Mouse (Mus musculus): ENCODE data around the gene Zfp771. TPM values are rescaled to one million over a fixed set of nuclear protein-coding genes. Genes with fewer than 3 reads are reported as not detected.

Gene Zfp771
- 34.2 and 37.8 TPM in 2 replicates for polyA plus RNA-seq (2015; fragmentation: Nextera tagmentation; extraction: Ambion mirVana)

DNA sequence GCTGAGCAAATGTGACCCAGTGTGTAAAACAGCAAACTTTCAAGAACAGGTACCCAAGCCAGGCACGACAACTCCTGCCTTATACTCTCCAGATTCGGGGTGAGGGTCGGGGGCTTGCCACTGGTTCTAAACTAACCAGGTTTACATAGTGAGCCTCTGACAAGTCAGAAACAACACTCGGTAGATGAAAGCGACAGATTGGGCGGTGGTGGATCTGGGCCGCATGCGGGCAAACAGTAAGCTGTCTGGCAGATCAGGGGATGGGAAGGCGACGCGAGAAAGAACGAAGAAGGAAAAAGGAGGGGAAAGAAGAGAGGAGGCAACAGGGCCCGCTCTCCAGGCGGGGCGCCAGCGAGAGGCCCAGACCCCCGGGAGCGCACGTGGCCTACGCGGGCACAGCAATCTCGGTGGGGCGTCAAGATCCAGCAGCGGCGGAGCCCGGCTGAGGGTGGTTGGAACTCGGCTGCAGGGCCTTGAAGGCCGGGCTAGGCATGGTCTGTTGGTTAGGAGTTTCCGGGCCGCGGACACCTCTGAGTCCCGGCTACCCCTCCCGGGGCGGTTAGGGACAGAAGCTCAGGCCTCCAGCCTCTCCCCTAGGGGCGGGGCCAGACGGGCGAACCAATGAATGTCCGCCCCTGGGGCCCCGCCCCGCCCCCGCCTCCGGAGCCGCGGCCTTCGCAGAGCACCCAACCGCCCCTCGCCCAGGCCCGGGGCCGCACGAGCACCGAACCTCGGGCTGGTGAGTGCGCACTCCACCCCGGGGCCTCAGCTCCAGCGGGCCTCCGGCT is at the start of gene Zfp771:
Gene Zfp771 (plus strand): TSS at position 405 of the 788 bp plus-strand sequence.
- Histone ChIP-seq H3K9me3 (ENCODE audit: control insufficient read depth, low read length) (no peaks in the 10 kb centered on the region), H3K27me3 (replicated peaks; ENCODE audit: control insufficient read depth, insufficient read depth, low read length) (no peaks in the 10 kb centered on the region), H3K4me3 (ENCODE audit: low read length) (peak within 1 kb of the TSS; percentile 92), H3K9ac (ENCODE audit: low read depth, low read length) (peak within 1 kb of the TSS; percentile 96), H3K36me3 (ENCODE audit: control insufficient read depth, insufficient read depth, low read length) (no peaks in the 10 kb centered on the region), H3K27ac (ENCODE audit: low read length) (peak within 1 kb of the TSS; percentile 97), H3K4me1 (ENCODE audit: control insufficient read depth, insufficient read depth, low read length) (peaks cover 18% of the 10 kb centered on the region), H3K4me2 (ENCODE audit: low read depth, low read length) (peak within 1 kb of the TSS; percentile 91)
- WGBS = under 1% methylated on average over 54 of the region's 56 CpGs
- ATAC-seq = peak; percentile 98

GRCm38 (mm10) chr7:127194633-127195029 is 49.4 kb upstream of the Zfp771 start:
- H3K4me2 ChIP-seq (ENCODE audit: low read depth, low read length) = peak overlapping the region; percentile 68
- H3K36me3 ChIP-seq (ENCODE audit: control insufficient read depth, insufficient read depth, low read length) = peaks cover 33% of the 10 kb centered on the region
- peak overlapping the region; percentile 77 for H3K4me3 ChIP-seq (ENCODE audit: low read length)
- H3K9ac ChIP-seq (ENCODE audit: low read depth, low read length) = peak overlapping the region; percentile 79
- WGBS = 70% methylated on average over 7 of the region's 7 CpGs
- peaks cover 18% of the 10 kb centered on the region for H3K4me1 ChIP-seq (ENCODE audit: control insufficient read depth, insufficient read depth, low read length)
- H3K9me3 ChIP-seq (ENCODE audit: control insufficient read depth, low read length) = no peaks in the 10 kb centered on the region
- peak overlapping the region; percentile 90; the same call in 1 of the 2 replicates for H3K27ac ChIP-seq (ENCODE audit: low read length)
- no peaks in the 10 kb centered on the region for H3K27me3 ChIP-seq (replicated peaks; ENCODE audit: control insufficient read depth, insufficient read depth, low read length)
- ATAC-seq = no peak

DNA sequence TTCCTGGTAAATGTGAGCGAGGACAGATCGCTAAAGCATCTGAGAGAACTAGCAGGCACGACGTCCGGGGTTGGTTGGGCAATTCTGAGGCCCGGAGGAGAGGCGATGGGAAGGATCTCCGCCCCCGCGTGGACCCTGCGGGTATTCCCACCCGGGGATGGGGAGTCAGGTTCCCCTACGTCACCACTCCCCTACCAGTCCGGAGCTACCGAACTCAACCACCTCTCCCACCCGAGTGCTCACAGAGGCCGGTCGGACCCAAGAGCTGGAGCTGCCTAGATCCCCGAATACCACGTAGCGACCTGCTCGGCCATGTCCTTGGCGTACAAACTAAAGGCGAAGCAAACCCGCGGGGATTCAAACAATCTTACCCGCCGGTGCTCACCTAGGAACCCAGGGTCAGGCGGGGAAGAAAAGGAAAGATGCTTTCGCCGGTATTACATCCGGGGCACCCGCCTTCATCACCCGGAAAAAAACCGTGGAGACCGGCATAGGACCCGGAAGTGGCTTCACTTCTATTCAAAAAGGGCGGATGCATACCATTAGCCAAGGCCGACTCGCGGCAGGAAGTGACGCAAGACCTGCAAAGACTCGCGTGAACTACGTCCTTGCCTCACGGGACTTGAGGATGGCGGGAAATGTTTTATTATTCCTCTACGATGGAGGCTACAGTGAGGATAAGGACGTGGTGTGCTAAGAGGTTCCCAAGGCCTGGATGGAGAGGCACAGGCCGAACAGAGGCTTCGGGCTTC is 48.4 kb upstream of the Zfp771 start, which contains the start of gene Cd2bp2:
Gene Cd2bp2 (minus strand): TSS at position 507 of the 752 bp plus-strand sequence.
- Histone ChIP-seq H3K9me3 (ENCODE audit: control insufficient read depth, low read length) (no peaks in the 10 kb centered on the region), H3K27ac (ENCODE audit: low read length) (peak within 1 kb of the TSS; percentile 90), H3K4me2 (ENCODE audit: low read depth, low read length) (peak within 1 kb of the TSS; percentile 68), H3K36me3 (ENCODE audit: control insufficient read depth, insufficient read depth, low read length) (peaks cover 33% of the 10 kb centered on the region), H3K9ac (ENCODE audit: low read depth, low read length) (peak within 1 kb of the TSS; percentile 79), H3K4me3 (ENCODE audit: low read length) (peak within 1 kb of the TSS; percentile 77), H3K27me3 (replicated peaks; ENCODE audit: control insufficient read depth, insufficient read depth, low read length) (no peaks in the 10 kb centered on the region), H3K4me1 (ENCODE audit: control insufficient read depth, insufficient read depth, low read length) (peaks cover 18% of the 10 kb centered on the region)
- peak; percentile 98 for ATAC-seq
- WGBS = under 1% methylated on average over 51 of the region's 51 CpGs

DNA sequence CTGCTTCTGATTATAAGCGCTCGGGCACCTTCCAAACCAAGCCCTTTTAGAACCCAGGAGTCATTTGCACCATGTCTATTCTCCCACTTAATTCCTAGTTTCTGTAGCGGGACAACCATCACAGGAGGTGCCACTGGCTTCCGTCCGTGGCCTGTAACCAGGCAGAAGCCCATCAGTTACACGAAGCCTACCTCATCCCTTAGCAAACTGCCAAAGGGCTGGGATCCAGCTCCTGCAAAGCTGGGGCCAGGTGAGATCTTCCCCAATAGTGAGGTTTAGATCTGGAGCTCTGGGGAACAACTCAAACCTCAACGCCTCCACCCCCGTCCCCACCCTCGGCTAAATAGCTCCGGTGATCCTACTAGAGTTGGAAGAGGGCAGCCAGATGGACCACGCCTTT is 47.6 kb upstream of the Zfp771 start:
- 51% methylated on average over 11 of the region's 11 CpGs for WGBS
- Histone ChIP-seq H3K27ac (ENCODE audit: low read length) (peak overlapping the region; percentile 68; the same call in 1 of the 2 replicates), H3K27me3 (replicated peaks; ENCODE audit: control insufficient read depth, insufficient read depth, low read length) (no peaks in the 10 kb centered on the region), H3K4me3 (ENCODE audit: low read length) (peak overlapping the region; percentile 77), H3K36me3 (ENCODE audit: control insufficient read depth, insufficient read depth, low read length) (peaks cover 30% of the 10 kb centered on the region), H3K4me2 (ENCODE audit: low read depth, low read length) (peak overlapping the region; percentile 65), H3K4me1 (ENCODE audit: control insufficient read depth, insufficient read depth, low read length) (peaks cover 18% of the 10 kb centered on the region), H3K9me3 (ENCODE audit: control insufficient read depth, low read length) (no peaks in the 10 kb centered on the region), H3K9ac (ENCODE audit: low read depth, low read length) (peak overlapping the region; percentile 66)
- ATAC-seq = no peak

DNA sequence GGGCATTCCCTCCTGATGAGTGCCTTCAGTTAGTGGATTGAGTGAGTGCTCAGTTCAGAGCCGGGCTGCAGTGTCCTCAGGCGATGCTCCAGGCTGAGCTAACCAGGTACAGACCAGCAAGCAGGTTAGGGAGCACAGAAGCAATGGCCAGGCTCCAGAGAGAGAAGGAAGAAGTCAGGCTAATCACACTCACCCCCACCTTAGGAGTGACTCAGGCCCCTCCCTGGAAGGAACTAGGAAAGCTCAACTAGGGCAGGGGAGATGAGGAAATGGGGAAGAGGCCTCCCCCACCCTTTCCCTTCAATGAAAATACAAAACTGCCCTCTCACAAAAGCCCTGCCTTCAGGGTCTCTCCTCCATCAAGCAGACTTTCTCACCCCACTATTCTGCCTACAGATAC is 37.5 kb upstream of the Zfp771 start:
- ATAC-seq = no peak
- peaks cover 12% of the 10 kb centered on the region for H3K36me3 ChIP-seq (ENCODE audit: control insufficient read depth, insufficient read depth, low read length)
- H3K27me3 ChIP-seq (replicated peaks; ENCODE audit: control insufficient read depth, insufficient read depth, low read length) = no peaks in the 10 kb centered on the region
- no peaks in the 10 kb centered on the region for H3K9me3 ChIP-seq (ENCODE audit: control insufficient read depth, low read length)
- H3K4me2 ChIP-seq (ENCODE audit: low read depth, low read length) = peak overlapping the region; percentile 78
- peak overlapping the region; percentile 27; the same call in 1 of the 2 replicates for H3K27ac ChIP-seq (ENCODE audit: low read length)
- peak overlapping the region; percentile 95 for H3K4me3 ChIP-seq (ENCODE audit: low read length)
- 42% methylated on average over 2 of the region's 2 CpGs for WGBS
- H3K9ac ChIP-seq (ENCODE audit: low read depth, low read length) = peak overlapping the region; percentile 93
- H3K4me1 ChIP-seq (ENCODE audit: control insufficient read depth, insufficient read depth, low read length) = peaks cover 13% of the 10 kb centered on the region

- Histone ChIP-seq H3K4me2 (ENCODE audit: low read depth, low read length) (peak overlapping the region; percentile 78), H3K36me3 (ENCODE audit: control insufficient read depth, insufficient read depth, low read length) (peaks cover 10% of the 10 kb centered on the region), H3K4me3 (ENCODE audit: low read length) (peak overlapping the region; percentile 95), H3K27me3 (replicated peaks; ENCODE audit: control insufficient read depth, insufficient read depth, low read length) (no peaks in the 10 kb centered on the region), H3K27ac (ENCODE audit: low read length) (peak overlapping the region; percentile 90), H3K4me1 (ENCODE audit: control insufficient read depth, insufficient read depth, low read length) (peaks cover 13% of the 10 kb centered on the region), H3K9me3 (ENCODE audit: control insufficient read depth, low read length) (no peaks in the 10 kb centered on the region), H3K9ac (ENCODE audit: low read depth, low read length) (peak overlapping the region; percentile 93)
- ATAC-seq = peak; percentile 16
- WGBS = under 1% methylated on average over 53 of the region's 53 CpGs
These were observed 36.4 kb upstream of the Zfp771 start for GRCm38 (mm10) chr7:127207374-127208294.

DNA sequence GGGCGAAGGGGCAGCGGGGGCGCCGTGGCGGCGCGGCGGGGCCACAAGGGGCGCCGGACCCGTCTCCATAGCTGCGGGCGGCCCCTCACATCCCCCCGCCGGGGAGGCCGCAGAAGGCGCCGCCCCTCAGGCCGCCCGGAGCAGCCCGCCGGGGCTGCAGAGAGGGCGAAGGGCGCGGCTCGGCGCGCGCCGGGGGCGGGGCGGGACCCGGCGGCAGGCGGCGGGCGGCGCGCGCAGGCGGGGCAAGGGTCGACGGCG is 35.9 kb upstream of the Zfp771 start, which contains the start of gene Tbc1d10b:
Gene Tbc1d10b (minus strand): TSS at position 174 of the 258 bp plus-strand sequence.
- no peaks in the 10 kb centered on the region for H3K9me3 ChIP-seq (ENCODE audit: control insufficient read depth, low read length)
- peak within 1 kb of the TSS; percentile 95 for H3K4me3 ChIP-seq (ENCODE audit: low read length)
- WGBS = 0% methylated on average over 20 of the region's 44 CpGs
- ATAC-seq = peak; percentile 44
- peaks cover 13% of the 10 kb centered on the region for H3K4me1 ChIP-seq (ENCODE audit: control insufficient read depth, insufficient read depth, low read length)
- no peaks in the 10 kb centered on the region for H3K27me3 ChIP-seq (replicated peaks; ENCODE audit: control insufficient read depth, insufficient read depth, low read length)
- peaks cover 4% of the 10 kb centered on the region; the same call in 1 of the 2 replicates for H3K36me3 ChIP-seq (ENCODE audit: control insufficient read depth, insufficient read depth, low read length)
- H3K27ac ChIP-seq (ENCODE audit: low read length) = peak within 1 kb of the TSS; percentile 90
- peak within 1 kb of the TSS; percentile 78 for H3K4me2 ChIP-seq (ENCODE audit: low read depth, low read length)
- peak within 1 kb of the TSS; percentile 93 for H3K9ac ChIP-seq (ENCODE audit: low read depth, low read length)

DNA sequence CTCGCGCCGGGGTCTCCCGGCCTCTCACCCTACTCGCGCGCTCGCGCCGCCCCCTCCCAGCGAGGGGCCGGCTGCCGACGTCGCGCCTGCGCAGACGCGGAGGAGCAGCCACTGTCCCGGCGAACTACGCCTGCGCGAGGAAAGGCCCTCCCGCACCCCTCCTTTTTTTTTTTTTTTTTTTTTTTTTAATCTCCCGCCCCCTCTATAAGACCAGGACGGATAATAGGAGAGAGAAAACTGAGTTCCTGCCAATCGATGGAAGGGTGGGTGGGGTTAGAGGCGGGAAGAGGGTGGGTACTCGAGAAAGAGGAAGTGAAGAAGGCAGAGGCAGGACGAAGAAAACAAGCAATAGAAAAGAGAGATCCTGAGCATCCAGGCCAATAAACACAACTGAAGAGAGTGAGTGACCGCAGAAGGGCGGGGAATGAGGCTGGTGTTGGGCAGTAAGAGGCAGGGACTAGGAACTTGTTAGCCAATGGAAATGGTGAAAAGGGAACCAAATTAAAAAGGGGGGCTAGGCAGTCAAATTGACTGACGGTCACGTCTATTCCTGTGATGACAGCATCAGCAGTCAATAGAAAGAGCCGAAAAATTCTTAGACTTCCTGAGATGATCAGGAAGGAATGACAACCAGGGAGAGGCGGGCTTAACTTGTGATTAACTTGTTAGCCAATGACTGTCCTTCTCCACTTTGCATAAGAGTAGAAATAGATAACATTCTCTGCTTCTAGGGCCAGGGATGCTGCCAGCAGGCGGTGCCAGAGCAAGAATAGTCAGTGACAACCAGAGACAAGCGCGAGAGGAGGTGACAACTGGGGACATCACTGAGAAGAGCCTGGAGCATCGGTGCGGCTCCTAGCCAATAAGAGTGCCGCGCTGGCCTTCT is 35.3 kb upstream of the Zfp771 start, which contains the start of gene Mylpf:
Gene Mylpf (plus strand): TSS at position 338 of the 886 bp plus-strand sequence.
- no peaks in the 10 kb centered on the region for H3K27me3 ChIP-seq (replicated peaks; ENCODE audit: control insufficient read depth, insufficient read depth, low read length)
- H3K9me3 ChIP-seq (ENCODE audit: control insufficient read depth, low read length) = no peaks in the 10 kb centered on the region
- H3K4me1 ChIP-seq (ENCODE audit: control insufficient read depth, insufficient read depth, low read length) = peaks cover 13% of the 10 kb centered on the region
- no peaks in the 10 kb centered on the region for H3K36me3 ChIP-seq (ENCODE audit: control insufficient read depth, insufficient read depth, low read length)
- H3K27ac ChIP-seq (ENCODE audit: low read length) = peak within 1 kb of the TSS; percentile 90
- WGBS = under 1% methylated on average over 43 of the region's 44 CpGs
- peak within 1 kb of the TSS; percentile 95 for H3K4me3 ChIP-seq (ENCODE audit: low read length)
- H3K4me2 ChIP-seq (ENCODE audit: low read depth, low read length) = peak within 1 kb of the TSS; percentile 78
- peak within 1 kb of the TSS; percentile 93 for H3K9ac ChIP-seq (ENCODE audit: low read depth, low read length)
- peak; percentile 95 for ATAC-seq

All from intestine, embryonic 16.5 days (tissue).